Mouse (Mus musculus) intestine, postnatal 0 days (tissue): ENCODE measurements around the gene Itm2b. TPM values are rescaled to one million over a fixed set of nuclear protein-coding genes. Genes with fewer than 3 reads are reported as not detected.
A peak's percentile ranks its signal among the peaks of the same experiment; 100 is the strongest.

Experiments used
- ATAC-seq: fragments of 200-750 bp; cut with Nextera tagmentation; 2 replicates; pipeline ENCODE4 v1.8.0; 2017; ENCODE audit warnings: mild to moderate bottlenecking, moderate TSS enrichment, moderate library complexity
- H3K27ac ChIP-seq: fragments of 300-500 bp; sonication (generic); 2 replicates; pipeline ENCODE4 v1.5.1; 2014; ENCODE audit warnings: mild to moderate bottlenecking, low read depth, low read length, moderate library complexity
- H3K27me3 ChIP-seq: fragments of 300-500 bp; sonication (generic); replicated peaks from 2 replicates; pipeline ENCODE4 v1.6.1; 2014; ENCODE audit warnings: low read length, mixed read lengths; ENCODE audit not compliant: control insufficient read depth, insufficient read depth
- H3K36me3 ChIP-seq: fragments of 300-500 bp; sonication (generic); 2 replicates; pipeline ENCODE4 v1.6.1; 2014; ENCODE audit warnings: mild to moderate bottlenecking, moderate library complexity; ENCODE audit not compliant: control insufficient read depth, insufficient read depth
- H3K4me1 ChIP-seq: fragments of 300-500 bp; sonication (generic); replicated peaks from 2 replicates; pipeline ENCODE4 v1.6.1; 2014; ENCODE audit warnings: antibody characterized with exemption, low read length, mixed read lengths; ENCODE audit not compliant: control insufficient read depth, insufficient read depth
- H3K4me2 ChIP-seq: fragments of 300-500 bp; sonication (generic); replicated peaks from 2 replicates; pipeline ENCODE4 v1.6.1; 2014; ENCODE audit warnings: low read depth, mild to moderate bottlenecking, moderate library complexity
- H3K4me3 ChIP-seq: fragments of 300-500 bp; sonication (generic); 2 replicates; pipeline ENCODE4 v1.5.1; 2014; ENCODE audit warnings: low read depth, low read length
- H3K9ac ChIP-seq: fragments of 300-500 bp; sonication (generic); 2 replicates; pipeline ENCODE4 v1.6.1; 2014; ENCODE audit warnings: mild to moderate bottlenecking, low read depth, low read length
- H3K9me3 ChIP-seq: fragments of 300-500 bp; sonication (generic); 2 replicates; pipeline ENCODE4 v1.6.1; 2016; ENCODE audit warnings: mixed run types; ENCODE audit not compliant: control insufficient read depth
- CTCF ChIP-seq: sonication (generic); IDR thresholded peaks from 2 replicates; pipeline ENCODE4 v1.5.1; 2016; ENCODE audit warnings: low read depth, mild to moderate bottlenecking, control low read depth, antibody characterized with exemption, moderate library complexity
- WGBS: fragments of 180-500 bp; shearing (Covaris S2); extraction: QIAGEN DNeasy Blood & Tissue Kit; methylation state at CpG from one replicate; pipeline ENCODE4 v1.1.7; 2014; 5-methylcytosine and 5-hydroxymethylcytosine counted together
- polyA plus RNA-seq: library from polyadenylated mRNA; unstranded; fragments of >200 nt; fragmentation: Nextera tagmentation; extraction: Ambion mirVana; gene quantifications from 2 replicates; pipeline ENCODE4 v1.2.1, GENCODE M21; 2015

Gene Itm2b
- polyA plus RNA-seq, 1 experiment from 2014 or later, result 1,587 TPM

GRCm38 (mm10) chr14:73350029-73350428 lies 35.1 kb downstream of the Itm2b start:
- no peak for ATAC-seq
- no peaks in the 10 kb centered on the region for H3K9me3 ChIP-seq
- H3K27me3 ChIP-seq, result no peaks in the 10 kb centered on the region
- H3K4me3 ChIP-seq, result no peak overlapping the region
- H3K9ac ChIP-seq, result no peak overlapping the region
- no peak for TF ChIP-seq CTCF
- no peaks in the 10 kb centered on the region for H3K4me1 ChIP-seq
- no peak overlapping the region for H3K4me2 ChIP-seq
- no peak overlapping the region for H3K27ac ChIP-seq
- 62% methylated on average over 1 of the region's 1 CpGs for WGBS
- 0 out of 2 replicates have a peak, but pooled peaks cover 6% of the 10 kb centered on the region for H3K36me3 ChIP-seq

GRCm38 (mm10) chr14:73349061-73349670 lies 35.9 kb downstream of the Itm2b start:
- TF ChIP-seq CTCF, result no peak
- ATAC-seq, result no peak
- H3K9ac ChIP-seq, result no peak overlapping the region
- H3K27me3 ChIP-seq, result no peaks in the 10 kb centered on the region
- H3K4me1 ChIP-seq, result no peaks in the 10 kb centered on the region
- H3K9me3 ChIP-seq, result no peaks in the 10 kb centered on the region
- H3K27ac ChIP-seq, result no peak overlapping the region
- WGBS, result 65% methylated on average over 7 of the region's 7 CpGs
- H3K36me3 ChIP-seq, result no peaks in the 10 kb centered on the region
- no peak overlapping the region for H3K4me2 ChIP-seq
- H3K4me3 ChIP-seq, result no peak overlapping the region

DNA sequence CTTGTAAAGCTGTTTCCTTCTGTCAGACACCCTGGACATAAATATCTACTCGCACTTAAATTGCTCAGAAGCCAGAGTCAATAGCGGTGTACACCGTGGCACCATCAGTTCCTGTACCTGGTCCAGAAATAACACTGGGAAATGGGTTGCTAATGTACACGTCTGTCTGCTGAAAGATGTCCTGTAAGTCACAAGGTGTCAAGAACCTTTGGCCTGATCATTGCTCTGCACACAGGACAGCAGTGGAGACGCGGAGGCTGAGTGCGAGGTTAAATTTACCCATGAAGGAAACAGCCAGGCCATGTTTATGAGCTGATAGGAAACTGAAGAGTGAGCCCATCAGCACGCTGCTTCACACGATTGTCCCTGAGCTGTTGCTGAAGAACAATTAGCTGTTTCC lies 37.8 kb downstream of the Itm2b start:
- peak; percentile 33; the same call in 1 of the 2 replicates for ATAC-seq
- TF ChIP-seq CTCF, result no peak
- H3K27me3 ChIP-seq, result no peaks in the 10 kb centered on the region
- no peaks in the 10 kb centered on the region for H3K9me3 ChIP-seq
- no peak overlapping the region; the same call in 1 of the 2 replicates for H3K27ac ChIP-seq
- H3K9ac ChIP-seq, result no peak overlapping the region
- H3K4me1 ChIP-seq, result no peaks in the 10 kb centered on the region
- no peak overlapping the region for H3K4me2 ChIP-seq
- no peak overlapping the region for H3K4me3 ChIP-seq
- WGBS, result 62% methylated on average over 9 of the region's 9 CpGs
- H3K36me3 ChIP-seq, result no peaks in the 10 kb centered on the region

GRCm38 (mm10) chr14:73345614-73346013 lies 39.5 kb downstream of the Itm2b start:
- no peaks in the 10 kb centered on the region for H3K36me3 ChIP-seq

DNA sequence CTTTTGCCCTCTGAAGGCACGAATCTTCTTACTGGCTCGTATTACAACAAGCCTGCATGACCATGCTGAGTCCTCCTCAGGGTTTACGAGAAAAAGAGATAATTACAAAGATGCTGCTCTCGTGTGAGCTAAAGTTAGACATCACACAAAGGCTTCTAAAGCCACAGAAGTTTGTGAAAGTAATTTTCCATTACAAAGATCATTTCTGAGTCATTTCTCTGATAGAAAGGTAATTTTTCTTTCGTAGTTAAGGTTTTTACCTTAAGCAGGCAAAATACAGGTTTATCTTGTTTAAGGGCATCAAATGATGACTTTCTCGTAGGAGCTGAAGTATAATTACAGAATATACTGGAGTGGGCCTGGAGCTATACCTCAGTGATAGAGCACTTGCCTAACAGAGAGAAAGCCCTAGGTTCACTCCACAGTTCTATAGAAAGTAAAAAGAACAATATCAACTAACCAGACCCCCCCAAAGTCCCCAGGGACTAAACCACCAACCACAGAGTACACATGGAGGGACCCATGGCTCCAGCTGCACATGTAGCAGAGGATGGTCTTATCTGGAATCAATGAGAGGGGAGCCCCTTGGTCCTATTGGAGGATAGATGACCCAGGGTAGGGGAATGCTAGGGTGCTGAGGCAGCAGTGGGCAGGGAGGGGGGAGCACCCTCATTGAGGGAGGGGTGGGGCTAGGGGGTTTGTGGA lies 44.9 kb downstream of the Itm2b start:
- Histone ChIP-seq H3K9ac (no peak overlapping the region), H3K36me3 (no peaks in the 10 kb centered on the region), H3K27me3 (no peaks in the 10 kb centered on the region), H3K9me3 (no peaks in the 10 kb centered on the region), H3K4me2 (no peak overlapping the region), H3K27ac (no peak overlapping the region), H3K4me3 (no peak overlapping the region), H3K4me1 (no peaks in the 10 kb centered on the region)
- 61% methylated on average over 6 of the region's 6 CpGs for WGBS
- no peak for ATAC-seq
- TF ChIP-seq CTCF, result no peak

More at GRCm38 (mm10) chr14:73345614-73346013, 39.5 kb downstream of the Itm2b start:
- peak; percentile 29; the same call in 1 of the 2 replicates for TF ChIP-seq CTCF
- H3K9me3 ChIP-seq, result no peaks in the 10 kb centered on the region
- H3K4me2 ChIP-seq, result no peak overlapping the region
- H3K27me3 ChIP-seq, result no peaks in the 10 kb centered on the region
- no peaks in the 10 kb centered on the region for H3K4me1 ChIP-seq
- no peak for ATAC-seq
- no peak overlapping the region for H3K9ac ChIP-seq
- whole genome bisulfite sequencing, result 92% methylated on average over 4 of the region's 4 CpGs
- H3K27ac ChIP-seq, result no peak overlapping the region
- H3K4me3 ChIP-seq, result no peak overlapping the region

GRCm38 (mm10) chr14:73339615-73340014 lies 45.5 kb downstream of the Itm2b start:
- Histone ChIP-seq H3K27ac (no peak overlapping the region), H3K4me1 (no peaks in the 10 kb centered on the region), H3K27me3 (no peaks in the 10 kb centered on the region), H3K4me2 (no peak overlapping the region), H3K9ac (no peak overlapping the region), H3K9me3 (no peaks in the 10 kb centered on the region), H3K36me3 (no peaks in the 10 kb centered on the region), H3K4me3 (no peak overlapping the region)
- no peak for TF ChIP-seq CTCF
- ATAC-seq, result no peak
- 71% methylated on average over 3 of the region's 3 CpGs for WGBS
